ENCODE assay signal across 22 mouse cellular contexts in genomic region chr5:118256981-118257380, GRCm38 (mm10). TPM values are rescaled to one million over a fixed set of nuclear protein-coding genes. Genes with fewer than 3 reads are reported as not detected.
DNase-seq lines count a peak whose midpoint lies in the region; ATAC-seq and TF ChIP-seq lines count a peak whose summit lies in the region.
"Had no signal": no experiment of that assay in that cellular context is flagged by ENCODE, and none has a peak within 500 bp of the region (broad histone marks: within the 10 kb centered on the region; RNA-seq: fewer than 3 reads in every experiment).

No protein-coding gene starts in this region.

- dilution Hi-C loops in CH12.LX (cut with MboI; ENCODE audit: extremely low pct_ligation_motif_present, extremely low pct_unique_long_range_greater_than_20kb, low sequenced_read_pairs) = no loop called here

- no peaks in the 10 kb centered on the region for H3K79me2 ChIP-seq in CH12.LX (replicated peaks; ENCODE audit: control insufficient read depth, extremely low read depth, insufficient read depth, poor library complexity, severe bottlenecking)

- WGBS in heart, postnatal 0 days = 96% methylated on average over 4 of the region's 4 CpGs
- 74% methylated on average over 4 of the region's 4 CpGs for WGBS in liver, embryonic 14.5 days (ENCODE audit: insufficient replicate concordance)
- 77% methylated on average over 4 of the region's 4 CpGs for WGBS in liver, embryonic 12.5 days (ENCODE audit: insufficient replicate concordance)

- no peak overlapping the region for H3K4me2 ChIP-seq in heart, postnatal 0 days (ENCODE audit: low read depth, low read length)
- H3K4me2 ChIP-seq in liver, embryonic 14.5 days (ENCODE audit: low read depth) = no peak overlapping the region
- H3K4me2 ChIP-seq in liver, embryonic 12.5 days = no peak overlapping the region
- H3K4me2 ChIP-seq in CH12.LX (ENCODE audit: insufficient read depth, low read depth, poor library complexity, severe bottlenecking) = no peak overlapping the region
- H3K4me2 ChIP-seq: embryonic facial prominence, embryonic 15.5 days; heart, embryonic 11.5 days; liver, embryonic 15.5 days; midbrain, embryonic 13.5 days had no signal

- TF ChIP-seq CTCF in heart, postnatal 0 days (IDR thresholded peaks at IDR 0.05; ENCODE audit: low read depth) = peak; percentile 18; the same call in 1 of the 2 replicates
- TF ChIP-seq CTCF in liver, embryonic 14.5 days (IDR thresholded peaks at IDR 0.05; ENCODE audit: low read depth) = peak; percentile 41
- TF ChIP-seq CTCF in CH12.LX (conservative IDR thresholded peaks at IDR 0.05 in 1 of 2, IDR thresholded peaks at IDR 0.05 in 1 of 2; ENCODE audit: low read depth in 2 of 2, low read length in 2 of 2) = peak in 1 of 2 experiments; percentile 44; a peak in 2 of 4 replicates

- H3K36me3 ChIP-seq in heart, postnatal 0 days (replicated peaks; ENCODE audit: control insufficient read depth, insufficient read depth, low read length) = peaks cover 47% of the 10 kb centered on the region
- no peaks in the 10 kb centered on the region for H3K36me3 ChIP-seq in liver, embryonic 14.5 days (replicated peaks; ENCODE audit: control insufficient read depth, insufficient read depth, low read depth)
- peaks cover 54% of the 10 kb centered on the region for H3K36me3 ChIP-seq in liver, embryonic 12.5 days
- H3K36me3 ChIP-seq in CH12.LX (replicated peaks in 1 of 2; ENCODE audit: control insufficient read depth in 1 of 2, insufficient read depth in 1 of 2, low read length in 1 of 2) = peaks cover 60 to 86% of the 10 kb centered on the region in 2 experiments

- ATAC-seq in heart, postnatal 0 days (ENCODE audit: insufficient read depth, low read depth) = no peak
- ATAC-seq in liver, embryonic 14.5 days (ENCODE audit: insufficient read depth) = no peak
- ATAC-seq in liver, embryonic 12.5 days = no peak
- ATAC-seq: hindbrain, embryonic 16.5 days; midbrain, embryonic 13.5 days had no signal

- peak; percentile 18 for TF ChIP-seq RAD21 in CH12.LX (IDR thresholded peaks at IDR 0.05; ENCODE audit: low read depth, low read length)

- no peak overlapping the region for H3K4me3 ChIP-seq in heart, postnatal 0 days (ENCODE audit: low read depth, low read length)
- H3K4me3 ChIP-seq in liver, embryonic 14.5 days (ENCODE audit: insufficient read depth in 1 of 2, low read depth in 2 of 2, low read length in 2 of 2) = no peak overlapping the region
- no peak overlapping the region for H3K4me3 ChIP-seq in liver, embryonic 12.5 days
- no peak overlapping the region for H3K4me3 ChIP-seq in CH12.LX (replicated peaks in 1 of 3; ENCODE audit: low read depth in 2 of 3, low read length in 2 of 3, poor library complexity in 1 of 3)
- H3K4me3 ChIP-seq: embryonic facial prominence, embryonic 15.5 days; forebrain, embryonic 10.5 days; liver, embryonic 15.5 days; midbrain, embryonic 13.5 days had no signal

- no peak overlapping the region for H3K9ac ChIP-seq in heart, postnatal 0 days (replicated peaks; ENCODE audit: low read depth, low read length)
- H3K9ac ChIP-seq in liver, embryonic 14.5 days (replicated peaks) = no peak overlapping the region
- H3K9ac ChIP-seq in liver, embryonic 12.5 days = no peak overlapping the region
- H3K9ac ChIP-seq in CH12.LX (ENCODE audit: insufficient read depth, low read depth) = no peak overlapping the region
- H3K9ac ChIP-seq: embryonic facial prominence, embryonic 15.5 days; liver, embryonic 15.5 days; midbrain, embryonic 13.5 days had no signal

- H3K27ac ChIP-seq in heart, postnatal 0 days (ENCODE audit: low read depth) = no peak overlapping the region
- H3K27ac ChIP-seq in liver, embryonic 14.5 days = no peak overlapping the region
- no peak overlapping the region for H3K27ac ChIP-seq in liver, embryonic 12.5 days
- no peak overlapping the region for H3K27ac ChIP-seq in CH12.LX (ENCODE audit: insufficient read depth, low read depth)
- H3K27ac ChIP-seq: embryonic facial prominence, embryonic 15.5 days; forebrain, embryonic 10.5 days; liver, embryonic 15.5 days; midbrain, embryonic 13.5 days had no signal

- no peaks in the 10 kb centered on the region for H3K27me3 ChIP-seq in heart, postnatal 0 days (ENCODE audit: control insufficient read depth, insufficient read depth, low read length)
- no peaks in the 10 kb centered on the region for H3K27me3 ChIP-seq in liver, embryonic 14.5 days (ENCODE audit: control insufficient read depth, insufficient read depth, low read length)
- H3K27me3 ChIP-seq in liver, embryonic 12.5 days (replicated peaks) = no peaks in the 10 kb centered on the region
- H3K27me3 ChIP-seq in CH12.LX (replicated peaks) = no peaks in the 10 kb centered on the region
- H3K27me3 ChIP-seq: embryonic facial prominence, embryonic 15.5 days; liver, embryonic 15.5 days; midbrain, embryonic 13.5 days had no signal

- no peak for TF ChIP-seq POLR2A in CH12.LX (IDR thresholded peaks at IDR 0.05; ENCODE audit: low read depth, low read length)

- H3K9me3 ChIP-seq in heart, postnatal 0 days (replicated peaks; ENCODE audit: control insufficient read depth, low read length) = no peaks in the 10 kb centered on the region
- no peaks in the 10 kb centered on the region for H3K9me3 ChIP-seq in liver, embryonic 14.5 days (ENCODE audit: control insufficient read depth, low read length)
- no peaks in the 10 kb centered on the region for H3K9me3 ChIP-seq in liver, embryonic 12.5 days (replicated peaks)
- H3K9me3 ChIP-seq in CH12.LX (replicated peaks; ENCODE audit: low read length) = no peaks in the 10 kb centered on the region
- H3K9me3 ChIP-seq: embryonic facial prominence, embryonic 15.5 days; forebrain, embryonic 10.5 days; liver, embryonic 15.5 days; midbrain, embryonic 13.5 days had no signal

- no peak for TF ChIP-seq EP300 in heart, postnatal 0 days (IDR thresholded peaks at IDR 0.05; ENCODE audit: low read depth)
- no peak for TF ChIP-seq EP300 in liver, embryonic 14.5 days (IDR thresholded peaks at IDR 0.05; ENCODE audit: low read depth)
- TF ChIP-seq EP300 in CH12.LX (IDR thresholded peaks at IDR 0.05; ENCODE audit: low read length) = no peak

- DNase-seq in heart, postnatal 0 days (ENCODE audit: low spot score) = no peak
- no peak for DNase-seq in heart, adult 11 months
- DNase-seq in liver, embryonic 14.5 days (ENCODE audit: low read depth in 3 of 3, low spot score in 3 of 3) = no peak
- DNase-seq in CH12.LX (ENCODE audit: extremely low read depth) (no peak), R1 (ENCODE audit: low read depth, low spot score) (peak; percentile 51)
- DNase-seq in adrenal gland, adult 18-20 months (ENCODE audit: low spot score in 2 of 2) = no peak
- DNase-seq: adrenal gland, postnatal 36 days; cerebellum, adult 9-10 months; gastrocnemius, postnatal 14 days; heart, postnatal 36 days; kidney, adult 9 months; layer of hippocampus, postnatal 36 days; left cerebral cortex, postnatal 4 days; retina, postnatal 1 day; right cerebral cortex, postnatal 4 days had no signal

- no peaks in the 10 kb centered on the region for H3K4me1 ChIP-seq in heart, postnatal 0 days (ENCODE audit: control insufficient read depth, insufficient read depth)
- H3K4me1 ChIP-seq in liver, embryonic 14.5 days (replicated peaks; ENCODE audit: control insufficient read depth in 2 of 2, insufficient read depth in 2 of 2, low read length in 1 of 2) = peaks cover 0 to 3% of the 10 kb centered on the region in 2 experiments; a peak in 1 of 4 replicates
- peaks cover 3% of the 10 kb centered on the region; the same call in 1 of the 2 replicates for H3K4me1 ChIP-seq in liver, embryonic 12.5 days
- H3K4me1 ChIP-seq in CH12.LX (ENCODE audit: control insufficient read depth in 1 of 2, insufficient read depth in 2 of 2) = peaks cover 4 to 16% of the 10 kb centered on the region in 2 experiments; a peak in 2 of 4 replicates
- H3K4me1 ChIP-seq: embryonic facial prominence, embryonic 15.5 days had no signal

- in situ Hi-C loops in CH12.LX (cut with MboI; ENCODE audit: low pct_ligation_motif_present, low pct_unique_long_range_greater_than_20kb, low sequenced_read_pairs) = no loop called here

TF ChIP-seq in CH12.LX, 34 proteins besides CTCF, POLR2A, EP300 and RAD21:
- TF ChIP-seq JUND (conservative IDR thresholded peaks at IDR 0.05; ENCODE audit: low read depth, low read length) (no peak), SMC3 (IDR thresholded peaks at IDR 0.05; ENCODE audit: low read depth, low read length) (no peak), ZNF384 (IDR thresholded peaks at IDR 0.05; ENCODE audit: low read depth, low read length) (no peak), MAFK (IDR thresholded peaks at IDR 0.05; ENCODE audit: insufficient replicate concordance, low read length) (no peak), E2F4 (IDR thresholded peaks at IDR 0.05; ENCODE audit: insufficient replicate concordance, low read depth, low read length) (no peak), MAX (IDR thresholded peaks at IDR 0.05; ENCODE audit: low read length) (no peak), ZC3H11A (IDR thresholded peaks at IDR 0.05; ENCODE audit: low read depth, low read length) (no peak)
TF ChIP-seq in CH12.LX: peak in this region for 0.

RNA-seq across cellular contexts. Expression of gene 2410131K14Rik, which starts 12.0 kb away (rescaled TPM):
- total RNA-seq in heart, postnatal 0 days (2014; rRNA removed; ENCODE audit: low replicate concordance) = 4.1 and 7.1 TPM in 2 replicates
- polyA plus RNA-seq in heart, postnatal 0 days (2015; fragmentation: Nextera tagmentation; extraction: Ambion mirVana) = 5.1 and 5.9 TPM in 2 replicates
- 1.1 and 1.2 TPM in 2 replicates for polyA plus RNA-seq in liver, embryonic 14.5 days (2012; rRNA removed)
- 0.85 and 1.2 TPM in 2 replicates for polyA plus RNA-seq in liver, embryonic 14.5 days (2014; fragmentation: Nextera tagmentation; extraction: Ambion mirVana)
- polyA plus RNA-seq in liver, embryonic 12.5 days (2016; fragmentation: Nextera tagmentation; extraction: Ambion mirVana) = 2.3 and 2.6 TPM in 2 replicates
- total RNA-seq in CH12.LX (2012; rRNA removed) = 9.7 and 9.8 TPM in 2 replicates
- 6.9 and 7.8 TPM in 2 replicates for total RNA-seq in CH12.LX (2014; rRNA removed)
- 8.9 and 9.2 TPM in 2 replicates for polyA plus RNA-seq in CH12.LX (2012; ENCODE audit: insufficient read length, low read depth)
- 1 to 10 TPM; 6.3 to 9.0 TPM for total RNA-seq in adrenal gland, adult 18-20 months (2021)

RNA-seq across cellular contexts. Expression of gene Rnft2, which starts 12.1 kb away (rescaled TPM):
- total RNA-seq in heart, postnatal 0 days (2014; rRNA removed; ENCODE audit: low replicate concordance) = 1.7 and 12.7 TPM in 2 replicates
- 0.40 and 0.70 TPM in 2 replicates for polyA plus RNA-seq in heart, postnatal 0 days (2015; fragmentation: Nextera tagmentation; extraction: Ambion mirVana)
- 0.78 and 1.1 TPM in 2 replicates for polyA plus RNA-seq in liver, embryonic 14.5 days (2012; rRNA removed)
- polyA plus RNA-seq in liver, embryonic 14.5 days (2014; fragmentation: Nextera tagmentation; extraction: Ambion mirVana) = 0.04 and 0.18 TPM in 2 replicates
- 0.52 and 0.54 TPM in 2 replicates for polyA plus RNA-seq in liver, embryonic 12.5 days (2016; fragmentation: Nextera tagmentation; extraction: Ambion mirVana)
- total RNA-seq in CH12.LX (2012; rRNA removed) (2.6 and 3.4 TPM in 2 replicates), CH12.LX (2014; rRNA removed) (0.74 and 1.6 TPM in 2 replicates)
- polyA plus RNA-seq in CH12.LX (2012; ENCODE audit: insufficient read length, low read depth) = 4.2 and 5.1 TPM in 2 replicates
- total RNA-seq in adrenal gland, adult 18-20 months (2021) = 1 to 10 TPM; 3.1 to 5.3 TPM
